Mouse (Mus musculus) G1E (cell line): ENCODE data around the gene Fbxo2. TPM values are rescaled to one million over a fixed set of nuclear protein-coding genes. Genes with fewer than 3 reads are reported as not detected.

Experiments used
- ATAC-seq: 2 replicates; pipeline ENCODE4 v1.8.0; 2016; ENCODE audit warnings: mild to moderate bottlenecking; ENCODE audit not compliant: insufficient number of reproducible peaks, poor library complexity, low FRiP score, severe bottlenecking; ENCODE audit errors: extremely low read depth
- DNase-seq: peaks from one replicate; pipeline ENCODE4 v3.0.0; 2012; ENCODE audit warnings: low spot score
- H3K27me3 ChIP-seq: 2 replicates; pipeline ENCODE4 v1.6.1; 2012; ENCODE audit warnings: mild to moderate bottlenecking, low read length, inconsistent platforms; ENCODE audit not compliant: insufficient read depth
- H3K36me3 ChIP-seq: replicated peaks from 2 replicates; pipeline ENCODE3; 2012; ENCODE audit warnings: mild to moderate bottlenecking, inconsistent platforms
- H3K4me1 ChIP-seq: 2 replicates; pipeline ENCODE4 v1.6.1; 2012; ENCODE audit warnings: low read depth, low read length, inconsistent platforms, mixed read lengths; ENCODE audit not compliant: insufficient read depth
- H3K4me3 ChIP-seq: 2 replicates; pipeline ENCODE4 v1.5.1; 2012; ENCODE audit warnings: low read depth, mild to moderate bottlenecking, inconsistent platforms, low read length, moderate library complexity, mixed read lengths
- H3K9me3 ChIP-seq: replicated peaks from 2 replicates; pipeline ENCODE4 v1.6.1; 2012; ENCODE audit warnings: inconsistent platforms
- CTCF ChIP-seq: IDR thresholded peaks from 2 replicates; pipeline ENCODE4 v1.5.1; 2012; ENCODE audit warnings: low read depth, low read length, inconsistent platforms, mixed read lengths
- GATA1 ChIP-seq: IDR thresholded peaks from 2 replicates; pipeline ENCODE4 v1.6.1; 2012; ENCODE audit warnings: borderline replicate concordance, low read length, inconsistent platforms, mixed read lengths
- GATA2 ChIP-seq: IDR thresholded peaks from 2 replicates; pipeline ENCODE4 v1.6.1; 2012; ENCODE audit warnings: low read depth, low read length, inconsistent platforms, borderline replicate concordance
- POLR2AphosphoS5 ChIP-seq: IDR thresholded peaks from 2 replicates; pipeline ENCODE4 v1.6.1; 2012; ENCODE audit warnings: low read depth, low read length, inconsistent platforms; ENCODE audit not compliant: insufficient replicate concordance
- TAL1 ChIP-seq: conservative IDR thresholded peaks from 2 replicates; pipeline ENCODE4 v1.6.1; 2012; ENCODE audit warnings: low read depth, low read length, inconsistent platforms, mixed read lengths
- polyA plus RNA-seq: library from polyadenylated mRNA; stranded (reverse); fragments of >175 nt; gene quantifications from 2 replicates; pipeline ENCODE4 v1.2.3, GENCODE M21; 2012
- total RNA-seq, 2 experiments: library from RNA; stranded (forward) in 1 of 2; stranded (reverse) in 1 of 2; fragments of 200-1000 nt in 1 of 2; fragments of >200 nt in 1 of 2; fragmentation: Nextera tagmentation in 1 of 2; gene quantifications; 2 replicates each; pipeline ENCODE4 v1.2.3; 2014 to 2017

Fbxo2 gene
- total and polyA plus RNA-seq, 3 experiments: 0.12 to 0.49 TPM; not detected in 1

DNA sequence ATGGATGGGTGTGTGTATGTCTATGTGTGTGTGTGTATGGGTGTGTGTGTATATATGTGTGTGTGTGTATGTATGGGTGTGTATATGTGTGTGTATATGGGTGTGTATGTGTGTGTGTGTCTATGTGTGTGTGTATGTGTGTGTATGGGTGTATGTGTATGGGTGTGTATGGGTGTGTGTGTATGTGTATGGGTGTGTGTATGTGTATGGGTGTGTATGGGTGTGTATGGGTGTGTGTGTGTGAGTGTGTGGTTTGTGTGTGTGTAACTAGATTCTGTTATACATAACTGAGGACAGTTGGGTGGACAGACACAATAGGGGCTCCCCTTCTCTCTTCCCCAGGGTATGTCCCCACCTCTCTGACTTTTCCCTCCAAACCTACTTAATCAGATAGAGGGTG lies 34.0 kb downstream of the Fbxo2 start:
- TF ChIP-seq POLR2AphosphoS5: no peak
- no peak for TF ChIP-seq TAL1
- no peak for TF ChIP-seq GATA2
- TF ChIP-seq GATA1: no peak
- no peak for TF ChIP-seq CTCF
- H3K4me3 ChIP-seq: no peak overlapping the region
- DNase-seq: no peak
- no peaks in the 10 kb centered on the region for H3K36me3 ChIP-seq
- H3K27me3 ChIP-seq: peaks cover 13% of the 10 kb centered on the region; the same call in 1 of the 2 replicates
- H3K9me3 ChIP-seq: no peaks in the 10 kb centered on the region
- ATAC-seq: no peak
- no peaks in the 10 kb centered on the region for H3K4me1 ChIP-seq

DNA sequence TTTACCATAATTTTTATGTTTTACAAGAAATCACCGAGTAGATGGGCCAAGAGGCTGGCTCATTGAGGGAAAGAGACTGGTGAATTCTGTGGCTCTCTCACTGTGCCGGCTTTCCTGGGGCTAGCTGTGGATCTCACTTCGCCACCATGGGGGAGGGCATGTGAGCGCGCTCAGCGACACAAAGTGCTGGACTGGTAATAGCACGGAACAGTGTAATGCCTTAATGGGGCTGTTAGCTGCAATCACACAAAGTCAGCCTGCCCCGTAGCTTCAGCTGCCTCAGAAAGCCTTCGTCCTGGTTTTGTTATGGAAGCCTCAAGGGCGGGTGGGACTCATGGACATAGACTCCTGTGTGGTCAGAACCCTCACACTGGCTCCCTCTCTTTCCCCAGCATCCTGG lies 38.3 kb downstream of the Fbxo2 start:
- Histone ChIP-seq H3K4me1 (peaks cover 5% of the 10 kb centered on the region; the same call in 1 of the 2 replicates), H3K9me3 (no peaks in the 10 kb centered on the region), H3K36me3 (no peaks in the 10 kb centered on the region), H3K4me3 (no peak overlapping the region), H3K27me3 (peaks cover 8% of the 10 kb centered on the region; the same call in 1 of the 2 replicates)
- DNase-seq (no peak), ATAC-seq (no peak)
- TF ChIP-seq GATA1 (no peak), POLR2AphosphoS5 (no peak)

DNA sequence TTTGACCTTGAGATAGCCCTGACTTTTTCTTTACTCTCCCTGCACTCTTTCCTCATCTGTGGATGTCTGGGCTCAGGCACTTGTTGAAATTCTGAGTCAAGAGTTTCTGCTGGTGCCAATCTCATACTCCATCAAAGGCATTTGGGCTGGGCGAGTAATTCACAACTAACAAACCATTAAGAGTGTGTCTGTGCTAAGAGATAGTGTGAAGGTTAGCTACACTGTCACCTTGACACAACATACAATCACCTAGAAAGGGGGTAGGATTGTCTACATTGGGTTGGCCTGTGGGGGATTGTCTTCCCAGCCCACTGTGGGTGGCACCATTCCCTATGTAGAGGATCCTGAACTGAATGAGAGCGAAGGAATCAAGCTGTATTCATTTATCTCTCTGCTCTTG lies 43.1 kb downstream of the Fbxo2 start:
- Histone ChIP-seq H3K36me3 (no peaks in the 10 kb centered on the region), H3K4me3 (no peak overlapping the region), H3K27me3 (peaks cover 14% of the 10 kb centered on the region; the same call in 1 of the 2 replicates), H3K9me3 (no peaks in the 10 kb centered on the region), H3K4me1 (peaks cover 17% of the 10 kb centered on the region)
- DNase-seq (no peak), ATAC-seq (no peak)
- TF ChIP-seq TAL1: no peak
- no peak for TF ChIP-seq POLR2AphosphoS5
- TF ChIP-seq GATA2: no peak
- no peak for TF ChIP-seq GATA1
- no peak for TF ChIP-seq CTCF

DNA sequence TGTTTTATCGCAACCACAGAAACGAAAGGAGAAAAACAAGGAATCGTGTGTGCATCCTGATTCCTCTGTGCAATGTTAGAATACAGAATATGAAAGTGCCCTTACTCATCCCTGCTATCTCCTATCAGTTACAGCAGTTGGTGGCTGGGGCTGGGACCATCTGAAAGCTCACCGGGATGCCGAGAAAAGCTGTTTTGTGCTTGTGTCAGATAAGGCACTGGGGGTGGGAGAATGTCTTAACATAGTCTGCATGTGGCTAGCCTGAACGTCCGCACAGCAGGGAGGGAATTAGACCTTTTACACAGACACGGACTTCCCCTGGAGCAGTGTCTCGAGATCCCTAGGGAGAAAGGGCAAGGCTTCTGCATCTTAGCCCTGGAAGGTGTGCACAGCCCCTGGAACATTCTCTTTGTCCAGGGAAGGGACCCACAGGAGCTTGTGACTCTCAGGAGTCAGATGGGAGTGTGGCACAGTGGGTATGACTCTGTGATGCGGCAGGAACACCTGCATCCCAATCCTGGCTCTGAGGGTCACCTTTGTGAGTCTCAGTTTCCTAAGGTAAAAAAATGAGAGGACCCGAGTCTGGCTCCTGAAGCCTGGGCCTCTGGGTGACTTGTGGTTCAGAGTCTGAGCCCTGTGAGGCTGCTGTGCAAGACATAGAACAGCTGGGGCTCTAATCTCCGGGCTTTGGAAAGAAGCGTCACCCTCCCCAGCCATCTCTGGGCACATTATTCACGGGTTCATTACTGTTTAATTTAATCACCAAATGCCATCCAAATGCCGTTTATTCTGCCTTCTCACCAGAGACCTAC lies 43.8 kb downstream of the Fbxo2 start:
- peaks cover 7% of the 10 kb centered on the region; the same call in 1 of the 2 replicates for H3K27me3 ChIP-seq
- ATAC-seq (peak; percentile 72), DNase-seq (no peak)
- no peaks in the 10 kb centered on the region for H3K9me3 ChIP-seq
- no peak for TF ChIP-seq GATA1
- TF ChIP-seq TAL1: peak; percentile 32; the same call in 1 of the 2 replicates
- H3K36me3 ChIP-seq: no peaks in the 10 kb centered on the region
- H3K4me3 ChIP-seq: no peak overlapping the region
- peaks cover 17% of the 10 kb centered on the region for H3K4me1 ChIP-seq

DNA sequence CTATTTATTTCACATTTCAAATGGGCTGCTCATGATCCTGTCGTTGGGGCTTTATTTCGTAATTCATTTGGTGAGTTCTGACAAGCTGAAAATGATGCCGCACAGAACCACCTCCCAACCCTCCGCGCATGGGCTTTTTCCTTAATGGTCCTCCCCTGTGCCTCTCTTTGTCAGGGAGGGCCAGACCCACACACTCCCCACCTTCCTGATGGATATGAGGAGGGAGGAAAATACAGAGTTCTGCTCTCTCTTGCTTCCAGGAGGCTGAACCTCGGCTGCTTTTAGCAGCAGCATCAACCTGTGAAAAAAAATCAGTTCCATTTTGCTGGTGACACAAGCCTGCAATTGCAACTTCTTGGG lies 44.4 kb downstream of the Fbxo2 start:
- TF ChIP-seq POLR2AphosphoS5 (no peak), GATA2 (no peak), TAL1 (no peak), GATA1 (no peak)
- ATAC-seq: no peak
- no peaks in the 10 kb centered on the region for H3K9me3 ChIP-seq
- H3K4me3 ChIP-seq: no peak overlapping the region
- no peak for DNase-seq
- H3K4me1 ChIP-seq: peaks cover 17% of the 10 kb centered on the region
- peaks cover 6% of the 10 kb centered on the region; the same call in 1 of the 2 replicates for H3K27me3 ChIP-seq
- no peaks in the 10 kb centered on the region for H3K36me3 ChIP-seq

DNA sequence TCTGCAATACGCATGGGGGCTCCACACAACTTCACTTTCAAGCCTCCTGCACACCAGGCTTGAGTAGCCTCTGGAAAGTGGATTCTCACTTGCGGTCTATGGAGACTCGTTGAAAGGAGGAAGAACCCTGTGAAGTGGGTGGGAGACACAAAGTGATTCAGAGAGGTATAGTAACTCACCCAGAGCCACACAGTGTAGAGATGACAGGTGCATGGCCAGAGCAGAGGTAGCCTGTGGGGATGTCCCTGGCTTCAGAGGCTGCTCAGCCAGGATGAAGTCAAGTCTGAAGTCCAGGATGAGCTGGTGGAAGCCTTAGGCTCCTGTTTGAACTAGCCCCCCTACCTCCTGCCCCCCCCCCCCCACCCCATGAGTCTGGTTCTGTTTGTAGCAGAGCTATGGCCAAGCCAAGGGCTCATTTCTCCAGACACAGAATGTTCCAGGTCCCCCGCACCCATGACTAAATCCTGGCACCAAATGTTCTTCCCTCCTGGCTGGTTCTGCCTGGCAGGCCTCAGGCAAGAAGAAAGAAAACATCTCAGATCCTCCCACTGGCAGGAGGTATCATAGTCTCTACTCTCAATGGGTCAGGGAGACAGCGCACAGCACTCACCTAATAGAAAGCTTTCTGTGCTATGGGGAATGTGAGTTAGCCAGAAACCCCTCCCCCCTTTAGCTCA lies 54.2 kb downstream of the Fbxo2 start:
- no peak for TF ChIP-seq GATA1
- TF ChIP-seq GATA2: no peak
- no peak for TF ChIP-seq TAL1
- no peak for TF ChIP-seq POLR2AphosphoS5
- TF ChIP-seq CTCF: no peak
- no peaks in the 10 kb centered on the region for H3K36me3 ChIP-seq
- H3K9me3 ChIP-seq: no peaks in the 10 kb centered on the region
- H3K4me1 ChIP-seq: no peaks in the 10 kb centered on the region
- no peak for DNase-seq
- ATAC-seq: no peak
- no peaks in the 10 kb centered on the region; the same call in 1 of the 2 replicates for H3K27me3 ChIP-seq
- H3K4me3 ChIP-seq: no peak overlapping the region
